Mouse (Mus musculus) liver, postnatal 0 days (tissue): ENCODE measurements around the gene Taco1.
"Not testable (repeated sequence)": the region's sequence is repeated elsewhere in the genome, so short reads cannot be mapped to it uniquely, and the experiment has no call there.

ENCODE experiments used
- CTCF ChIP-seq: sonication (generic); IDR thresholded peaks from 2 replicates; pipeline ENCODE4 v1.5.1; 2016; ENCODE audit warnings: antibody characterized with exemption, low read depth
- EP300 ChIP-seq: IDR thresholded peaks from 2 replicates; pipeline ENCODE4 v1.6.1; 2016; ENCODE audit warnings: antibody characterized with exemption, low read depth, mild to moderate bottlenecking

DNA sequence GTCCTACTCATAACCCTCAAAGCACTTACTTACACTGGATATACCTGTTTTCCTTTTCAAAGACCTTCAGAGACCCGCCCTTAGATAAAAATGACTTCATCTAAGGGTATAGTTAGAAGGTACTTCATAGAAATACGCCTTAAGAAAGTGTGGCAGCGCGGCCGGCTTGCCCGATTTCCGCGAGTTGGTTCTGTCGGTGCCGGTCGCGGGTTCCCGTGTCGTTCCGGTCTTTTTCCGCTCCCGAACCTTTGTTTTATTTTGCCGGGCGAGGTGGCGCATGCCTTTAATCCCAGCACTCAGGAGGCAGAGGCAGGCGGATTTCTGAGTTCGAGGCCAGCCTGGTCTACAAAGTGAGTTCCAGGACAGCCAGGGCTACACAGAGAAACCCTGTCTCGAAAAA lies 755 bp downstream of the Taco1 start:
- not testable (repeated sequence) for TF ChIP-seq CTCF, EP300
